Mouse (Mus musculus): ENCODE measurements around the gene Cct2.

Gene Cct2

DNA sequence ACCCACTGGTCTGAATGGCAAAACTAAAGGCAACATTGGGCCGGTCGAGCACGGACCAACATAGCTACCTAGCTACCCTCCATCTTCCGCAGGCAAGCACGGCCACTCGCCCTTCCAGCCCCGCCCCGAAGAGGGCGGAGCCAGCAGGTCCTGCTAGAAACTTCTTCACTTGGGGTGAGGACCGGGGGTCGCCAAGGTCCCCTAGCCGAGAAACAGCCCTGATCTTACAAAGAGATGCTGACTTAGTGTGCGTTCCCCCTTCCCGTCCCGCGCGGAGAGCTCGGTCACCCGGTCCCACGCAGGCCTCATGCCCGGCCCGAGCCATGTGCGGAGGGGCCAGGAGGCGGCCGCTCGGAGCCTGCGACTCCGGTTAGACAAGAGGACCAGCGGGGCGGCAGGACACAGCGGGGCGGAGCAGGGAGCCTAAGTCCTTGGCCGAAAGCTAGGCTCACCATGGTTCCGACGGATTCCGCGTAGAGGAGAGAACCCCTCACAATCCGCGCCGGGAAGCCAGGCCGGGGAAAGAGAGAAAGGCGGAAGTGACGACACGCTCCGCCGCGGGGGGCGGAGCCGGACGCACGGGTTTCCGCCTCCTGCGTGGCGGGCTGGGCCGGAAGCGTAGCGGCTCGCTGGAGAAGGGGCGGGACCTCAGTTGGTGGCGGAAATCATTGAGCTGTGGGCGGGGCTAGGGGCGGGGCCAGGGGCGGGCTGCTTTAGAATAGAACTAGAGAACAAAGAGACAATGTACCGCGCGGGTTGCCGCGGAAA lies at the start of gene Cct2:
TSS of gene Cct2 (minus strand) at position 561 of the 768 bp plus-strand sequence.
- DNase-seq = peak; percentile 94 to 95

- DNase-seq = no peak
Measured at GRCm38 (mm10) chr10:117112545-117112944, 48.9 kb upstream of the Cct2 start.

- peak in 1 of 2 experiments; percentile 44 for DNase-seq
Measured at GRCm38 (mm10) chr10:117111455-117111854, 47.8 kb upstream of the Cct2 start.

DNA sequence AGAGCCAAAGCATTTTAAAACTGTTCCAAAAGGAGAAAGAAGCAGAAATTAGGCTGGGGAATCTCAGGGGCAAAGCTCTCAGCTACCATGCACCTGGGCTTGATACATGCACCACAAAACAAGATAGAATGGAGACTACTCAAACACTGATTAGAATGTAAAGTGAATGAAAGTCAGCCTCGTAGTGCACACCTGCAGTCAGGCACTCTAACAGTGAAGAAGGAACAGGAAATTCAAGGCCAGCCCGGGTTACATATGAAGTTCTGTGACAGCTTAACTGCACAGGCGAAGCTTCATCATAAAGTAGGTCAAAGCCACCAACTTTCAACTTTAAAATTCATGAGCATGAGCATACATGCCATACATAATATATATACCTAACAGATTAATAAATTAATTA lies 46.7 kb upstream of the Cct2 start:
- DNase-seq = no peak

DNA sequence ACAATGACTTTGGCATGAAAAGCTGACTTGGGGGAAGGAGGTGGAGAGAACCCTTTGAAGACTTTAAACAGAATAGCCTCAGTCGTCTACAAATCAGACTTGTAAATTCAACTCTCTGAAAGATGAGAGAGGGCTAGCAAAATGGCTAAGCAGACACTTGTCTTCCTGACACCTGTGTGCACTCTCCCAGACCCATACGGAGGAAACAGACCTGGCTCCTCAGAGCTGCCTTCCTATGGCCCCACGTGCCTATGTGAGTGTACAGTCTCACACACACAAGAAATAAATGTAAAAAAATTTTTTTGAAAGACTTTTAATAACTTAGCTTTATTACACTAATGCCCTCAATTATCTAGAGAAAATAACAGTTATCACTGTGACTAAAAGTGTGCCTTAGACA lies 43.1 kb upstream of the Cct2 start:
- no peak for DNase-seq

DNA sequence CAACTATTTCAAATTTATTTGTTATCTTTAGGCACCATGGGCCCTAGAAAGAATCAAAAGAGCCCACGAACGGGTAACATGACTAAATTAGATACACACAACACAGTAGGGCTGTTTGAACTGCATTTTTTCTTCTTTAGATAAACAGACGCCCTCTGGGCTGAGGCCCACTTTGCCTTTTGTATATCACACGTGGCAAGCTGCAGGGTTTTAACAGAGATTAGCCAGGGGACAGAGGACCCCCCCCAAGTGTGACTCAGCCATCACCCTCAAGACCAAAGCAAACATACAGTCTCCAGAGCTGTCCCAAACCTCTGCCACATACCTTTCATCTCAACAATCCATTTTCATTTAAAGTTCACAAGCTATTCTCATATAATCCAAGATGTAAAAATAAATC lies 42.6 kb upstream of the Cct2 start:
- no peak for DNase-seq

GRCm38 (mm10) chr10:117105015-117105414 lies 41.4 kb upstream of the Cct2 start:
- no peak for DNase-seq

- DNase-seq = no peak
Measured at GRCm38 (mm10) chr10:117103854-117104598, 40.4 kb upstream of the Cct2 start.

DNA sequence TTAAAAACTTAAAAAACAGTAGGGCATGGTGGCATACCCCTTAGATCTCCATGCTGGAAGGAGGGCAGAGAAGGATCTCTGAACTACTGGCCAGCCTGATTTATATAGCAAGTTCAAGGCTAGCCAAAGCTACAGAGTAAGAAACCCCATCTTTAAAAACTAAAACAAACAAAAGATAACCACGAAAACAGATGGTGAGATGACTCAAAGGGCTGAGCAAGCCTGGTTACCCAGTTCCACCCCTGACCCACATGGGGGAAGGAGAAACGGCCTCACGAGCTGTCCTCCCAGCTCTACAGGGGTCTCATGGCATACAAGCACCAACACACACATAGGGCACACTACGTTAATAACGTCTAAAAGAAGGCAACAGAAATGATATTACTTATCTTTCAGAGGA lies 36.6 kb upstream of the Cct2 start:
- DNase-seq = no peak

GRCm38 (mm10) chr10:117097116-117097698 lies 33.6 kb upstream of the Cct2 start:
- DNase-seq = no peak

GRCm38 (mm10) chr10:117096096-117096495 lies 32.5 kb upstream of the Cct2 start:
- DNase-seq = no peak

- peak in 1 of 2 experiments; percentile 57 for DNase-seq
Measured at GRCm38 (mm10) chr10:117094504-117095329, 31.1 kb upstream of the Cct2 start.

DNA sequence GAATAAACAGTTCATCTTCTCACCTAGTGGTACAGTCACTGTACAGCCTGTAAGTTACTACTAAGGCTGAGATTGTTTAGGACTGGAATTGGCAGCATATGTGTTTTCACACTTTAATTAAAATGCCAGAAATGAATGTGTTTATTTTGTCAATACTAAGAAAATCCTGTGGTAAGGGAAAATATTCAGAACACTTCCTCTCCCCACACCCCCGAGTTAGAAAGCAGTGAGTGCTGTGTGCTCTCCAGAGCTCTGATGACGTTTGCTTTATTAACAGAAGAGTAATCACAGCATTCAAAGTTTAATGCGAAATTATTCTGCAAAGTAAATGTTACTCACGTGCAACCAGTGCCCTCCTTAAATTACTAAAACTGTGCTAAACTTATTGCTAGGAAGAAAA lies 26.0 kb upstream of the Cct2 start:
- no peak for DNase-seq

- DNase-seq = no peak
Measured at GRCm38 (mm10) chr10:117081914-117082359, 18.3 kb upstream of the Cct2 start.

DNA sequence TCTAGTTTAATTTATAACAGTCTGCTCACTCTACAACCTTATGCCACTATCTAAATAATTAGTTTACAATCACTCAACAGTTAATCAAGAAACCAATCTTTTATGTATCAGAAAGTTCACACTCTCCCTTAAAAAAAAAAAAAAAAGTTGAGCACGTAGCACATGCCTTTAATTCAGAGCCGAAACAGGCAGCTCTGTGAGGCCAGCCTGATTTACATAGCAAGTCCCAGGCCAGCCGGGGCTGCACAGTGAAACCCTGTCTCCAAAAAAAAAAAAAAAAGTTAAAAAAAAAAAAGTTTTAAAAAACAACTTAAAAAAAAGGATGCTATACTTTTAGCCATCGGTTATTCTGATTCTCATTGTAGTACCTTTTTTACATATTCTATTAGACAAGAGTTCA lies 17.7 kb upstream of the Cct2 start:
- DNase-seq = no peak

GRCm38 (mm10) chr10:117078284-117078683 lies 14.7 kb upstream of the Cct2 start:
- peak; percentile 51 to 54 for DNase-seq

DNA sequence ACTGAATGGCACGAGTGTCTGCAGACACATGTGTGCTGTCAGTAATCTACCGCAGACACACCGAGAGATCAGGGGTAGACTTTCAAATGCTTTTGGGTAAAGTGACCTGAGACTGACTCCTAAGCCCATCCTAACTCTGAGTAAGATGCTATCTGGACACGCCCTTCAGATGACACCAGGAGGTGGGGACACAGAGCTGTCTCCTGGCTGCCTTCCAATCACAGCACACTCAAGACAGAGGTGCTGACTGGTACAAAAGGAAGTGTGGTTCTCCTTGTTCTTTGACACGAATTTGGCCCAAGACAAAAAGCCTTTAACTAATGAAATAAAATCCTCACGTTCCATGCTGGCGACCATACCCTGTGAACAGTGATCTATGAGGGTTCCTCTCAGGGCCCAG lies 9.6 kb upstream of the Cct2 start:
- DNase-seq = no peak

GRCm38 (mm10) chr10:117072191-117072888 lies 8.7 kb upstream of the Cct2 start:
- no peak for DNase-seq

DNA sequence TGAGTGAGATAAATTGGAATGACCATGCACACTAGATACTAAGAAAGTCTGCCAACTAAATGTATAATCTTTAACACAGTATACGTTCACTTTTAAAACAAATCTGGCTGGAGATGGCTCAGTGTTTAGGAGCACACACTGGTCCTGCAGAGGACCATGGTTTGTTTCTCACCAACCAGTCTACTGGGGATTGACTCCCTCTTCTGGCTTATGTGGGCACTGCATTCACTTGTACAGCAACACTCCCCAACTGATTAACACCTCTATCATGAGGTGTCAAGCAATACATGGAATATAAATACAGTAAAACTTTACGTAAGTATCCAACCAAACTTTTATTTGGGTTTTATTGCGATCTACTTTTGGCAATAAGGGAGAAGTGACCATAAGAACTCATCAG lies 5.5 kb upstream of the Cct2 start:
- no peak for DNase-seq

DNA sequence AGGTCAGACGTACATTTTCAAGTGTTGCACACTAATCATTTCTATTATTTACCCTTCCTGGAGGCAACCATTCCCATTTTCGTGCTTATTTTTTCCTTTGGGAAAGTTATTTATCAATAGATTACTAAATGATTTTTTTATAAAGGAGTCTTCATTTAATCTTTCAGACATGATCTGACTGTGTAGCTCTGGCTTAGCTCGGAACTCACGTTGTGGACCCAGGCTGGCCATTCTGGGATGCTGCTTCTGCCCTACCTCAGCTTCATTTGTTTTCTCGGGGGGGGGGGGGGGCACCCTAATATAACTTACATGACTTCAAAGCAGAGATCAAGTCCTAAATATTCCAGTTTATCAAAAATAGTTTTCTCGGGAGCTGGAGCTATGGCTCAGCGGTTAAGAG lies 462 bp upstream of the Cct2 start:
- DNase-seq = no peak

DNA sequence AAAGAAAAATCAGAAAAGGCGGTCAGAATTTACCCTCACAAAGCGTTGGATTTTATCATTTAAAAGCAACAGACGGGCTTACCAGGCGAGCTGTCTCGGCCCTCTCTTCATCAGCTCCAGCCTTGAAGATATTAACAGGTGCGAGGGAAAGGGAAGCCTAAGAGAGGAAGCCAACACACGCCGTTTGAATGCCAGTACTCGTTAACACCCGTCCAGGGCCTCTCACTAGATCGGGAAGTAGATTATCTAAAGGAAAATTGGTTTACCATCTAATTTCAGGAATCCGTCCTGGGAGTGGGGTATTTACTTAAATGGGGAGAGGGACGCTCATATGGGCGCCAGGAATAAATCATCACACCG lies 740 bp downstream of the Cct2 start:
- no peak for DNase-seq

GRCm38 (mm10) chr10:117055668-117056067 lies 7.9 kb downstream of the Cct2 start:
- no peak for DNase-seq
